Mouse (Mus musculus) heart, postnatal 0 days (tissue): ENCODE measurements at regions not wholly inside any gene's neighbourhood (a gene's known extent, or its start where the extent isn't known, plus 50 kb on each side); places are given as distances from the start of the nearest gene placed in this dataset.

ENCODE experiments used
- CTCF ChIP-seq: IDR thresholded peaks from 2 replicates; pipeline ENCODE4 v1.5.1; 2016; ENCODE audit warnings: antibody characterized with exemption, control low read depth, low read depth
- EP300 ChIP-seq: IDR thresholded peaks from 2 replicates; pipeline ENCODE4 v1.6.1; 2016; ENCODE audit warnings: antibody characterized with exemption, low read depth

- TF ChIP-seq EP300 (no peak), CTCF (no peak)
Measured at GRCm38 (mm10) chr1:183595306-183595705, 177.3 kb downstream of the Hhipl2 start.
